Comparison of ENCODE assay signal across 15 mouse cellular contexts in genomic region chr2:154674008-154674407, GRCm38 (mm10). TPM values are rescaled to one million over a fixed set of nuclear protein-coding genes. Genes with fewer than 3 reads are reported as not detected.
DNase-seq lines count a peak whose midpoint lies in the region; ATAC-seq and TF ChIP-seq lines count a peak whose summit lies in the region.
"Had no signal": no experiment of that assay in that cellular context is flagged by ENCODE, and none has a peak within 500 bp of the region (broad histone marks: within the 10 kb centered on the region; RNA-seq: fewer than 3 reads in every experiment).

No protein-coding gene starts in this region.

- H3K4me2 ChIP-seq in hindbrain, embryonic 13.5 days, result no peak overlapping the region
- no peak overlapping the region for H3K4me2 ChIP-seq in hindbrain, embryonic 11.5 days (replicated peaks; ENCODE audit: low read depth, low read length)
- H3K4me2 ChIP-seq in midbrain, postnatal 0 days (ENCODE audit: low read depth, low read length, poor library complexity, severe bottlenecking), result no peak overlapping the region
- no peak overlapping the region for H3K4me2 ChIP-seq in midbrain, embryonic 11.5 days
- H3K4me2 ChIP-seq in limb, embryonic 15.5 days, result no peak overlapping the region
- H3K4me2 ChIP-seq: limb, embryonic 12.5 days; midbrain, embryonic 12.5 days had no signal

- TF ChIP-seq CTCF in gastrocnemius, adult 2 months (IDR thresholded peaks at IDR 0.05), result no peak
- no peak for TF ChIP-seq CTCF in midbrain, postnatal 0 days (IDR thresholded peaks at IDR 0.05)

- ATAC-seq in hindbrain, embryonic 13.5 days (ENCODE audit: low FRiP score), result no peak
- no peak for ATAC-seq in hindbrain, embryonic 11.5 days (ENCODE audit: low FRiP score)
- peak; percentile 25; the same call in 1 of the 2 replicates for ATAC-seq in midbrain, postnatal 0 days (ENCODE audit: low FRiP score)
- ATAC-seq in midbrain, embryonic 11.5 days (ENCODE audit: low FRiP score), result no peak
- ATAC-seq in limb, embryonic 15.5 days (ENCODE audit: insufficient number of reproducible peaks, low FRiP score, low TSS enrichment, low read depth), result no peak; the same call in 1 of the 2 replicates
- ATAC-seq: intestine, postnatal 0 days had no signal

- no peaks in the 10 kb centered on the region for H3K27me3 ChIP-seq in hindbrain, embryonic 13.5 days
- H3K27me3 ChIP-seq in hindbrain, embryonic 11.5 days (ENCODE audit: control insufficient read depth, insufficient read depth, low read length), result no peaks in the 10 kb centered on the region
- H3K27me3 ChIP-seq in midbrain, postnatal 0 days (ENCODE audit: insufficient read depth, low read length), result no peaks in the 10 kb centered on the region
- no peaks in the 10 kb centered on the region for H3K27me3 ChIP-seq in midbrain, embryonic 11.5 days (ENCODE audit: control insufficient read depth, insufficient read depth, low read length)
- no peaks in the 10 kb centered on the region for H3K27me3 ChIP-seq in limb, embryonic 15.5 days
- H3K27me3 ChIP-seq: limb, embryonic 12.5 days; midbrain, embryonic 12.5 days had no signal

- peak overlapping the region; percentile 57 for H3K27ac ChIP-seq in gastrocnemius, adult 2 months
- peak overlapping the region; percentile 3; the same call in 1 of the 2 replicates for H3K27ac ChIP-seq in hindbrain, embryonic 13.5 days
- no peak overlapping the region for H3K27ac ChIP-seq in hindbrain, embryonic 11.5 days (ENCODE audit: low read depth, low read length)
- peak overlapping the region; percentile 26; the same call in 1 of the 2 replicates for H3K27ac ChIP-seq in midbrain, postnatal 0 days (ENCODE audit: low read depth, low read length)
- no peak overlapping the region for H3K27ac ChIP-seq in midbrain, embryonic 11.5 days (ENCODE audit: low read depth, low read length)
- peak overlapping the region; percentile 79 for H3K27ac ChIP-seq in limb, embryonic 15.5 days
- H3K27ac ChIP-seq: limb, embryonic 12.5 days; midbrain, embryonic 12.5 days had no signal

- intact Hi-C loops in gastrocnemius, adult 2 months (cut with DNase I), result no loop called here

- H3K9ac ChIP-seq in hindbrain, embryonic 13.5 days, result no peak overlapping the region
- H3K9ac ChIP-seq in hindbrain, embryonic 11.5 days (ENCODE audit: low read depth, low read length), result no peak overlapping the region
- no peak overlapping the region for H3K9ac ChIP-seq in midbrain, postnatal 0 days (replicated peaks; ENCODE audit: low read length, poor library complexity, severe bottlenecking)
- no peak overlapping the region for H3K9ac ChIP-seq in midbrain, embryonic 11.5 days (ENCODE audit: low read length)
- H3K9ac ChIP-seq in limb, embryonic 15.5 days, result no peak overlapping the region
- H3K9ac ChIP-seq: limb, embryonic 12.5 days; midbrain, embryonic 12.5 days had no signal

- no peak for DNase-seq in gastrocnemius, adult 2 months
- no peak for DNase-seq in gastrocnemius, postnatal 10 days
- DNase-seq in hindbrain, embryonic 11.5 days (ENCODE audit: low spot score), result no peak
- DNase-seq in midbrain, postnatal 0 days (ENCODE audit: low spot score), result peak; percentile 46
- no peak for DNase-seq in midbrain, embryonic 11.5 days (ENCODE audit: low spot score, missing footprints)
- no peak for DNase-seq in thymus, postnatal 4 days
- DNase-seq: adrenal gland, adult 8-10 months; cerebellum, adult 8-10 months; kidney, postnatal 14 days; lung, postnatal 36 days had no signal

- peaks cover 45% of the 10 kb centered on the region for H3K4me1 ChIP-seq in hindbrain, embryonic 13.5 days (replicated peaks)
- H3K4me1 ChIP-seq in hindbrain, embryonic 11.5 days (replicated peaks; ENCODE audit: control insufficient read depth, insufficient read depth, low read length), result peaks cover 6% of the 10 kb centered on the region; the same call in 1 of the 2 replicates
- peaks cover 4% of the 10 kb centered on the region; the same call in 1 of the 2 replicates for H3K4me1 ChIP-seq in midbrain, postnatal 0 days (ENCODE audit: insufficient read depth, low read length)
- H3K4me1 ChIP-seq in midbrain, embryonic 11.5 days (ENCODE audit: control insufficient read depth, insufficient read depth, low read length), result peaks cover 15% of the 10 kb centered on the region
- peaks cover 40% of the 10 kb centered on the region for H3K4me1 ChIP-seq in limb, embryonic 15.5 days

- no peaks in the 10 kb centered on the region for H3K9me3 ChIP-seq in hindbrain, embryonic 13.5 days
- H3K9me3 ChIP-seq in hindbrain, embryonic 11.5 days (ENCODE audit: control insufficient read depth, low read length), result no peaks in the 10 kb centered on the region
- no peaks in the 10 kb centered on the region for H3K9me3 ChIP-seq in midbrain, postnatal 0 days (ENCODE audit: low read length)
- no peaks in the 10 kb centered on the region for H3K9me3 ChIP-seq in midbrain, embryonic 11.5 days (ENCODE audit: control insufficient read depth, low read length)
- no peaks in the 10 kb centered on the region for H3K9me3 ChIP-seq in limb, embryonic 15.5 days
- H3K9me3 ChIP-seq: limb, embryonic 12.5 days; midbrain, embryonic 12.5 days had no signal

- WGBS in hindbrain, embryonic 13.5 days, result 72% methylated on average over 4 of the region's 4 CpGs
- WGBS in hindbrain, embryonic 11.5 days, result 79% methylated on average over 4 of the region's 4 CpGs
- WGBS in midbrain, postnatal 0 days, result 82% methylated on average over 4 of the region's 4 CpGs
- 82% methylated on average over 4 of the region's 4 CpGs for WGBS in midbrain, embryonic 11.5 days
- 44% methylated on average over 4 of the region's 4 CpGs for WGBS in limb, embryonic 15.5 days

- no peak overlapping the region for H3K4me3 ChIP-seq in gastrocnemius, adult 2 months
- H3K4me3 ChIP-seq in hindbrain, embryonic 13.5 days, result no peak overlapping the region
- no peak overlapping the region for H3K4me3 ChIP-seq in hindbrain, embryonic 11.5 days (ENCODE audit: low read depth, low read length)
- no peak overlapping the region for H3K4me3 ChIP-seq in midbrain, postnatal 0 days (ENCODE audit: low read depth, low read length)
- no peak overlapping the region for H3K4me3 ChIP-seq in midbrain, embryonic 11.5 days (ENCODE audit: low read depth, low read length)
- H3K4me3 ChIP-seq in limb, embryonic 15.5 days, result no peak overlapping the region
- H3K4me3 ChIP-seq: limb, embryonic 12.5 days; midbrain, embryonic 12.5 days had no signal

- peaks cover 5% of the 10 kb centered on the region; the same call in 1 of the 2 replicates for H3K36me3 ChIP-seq in hindbrain, embryonic 13.5 days
- H3K36me3 ChIP-seq in hindbrain, embryonic 11.5 days (ENCODE audit: control insufficient read depth, insufficient read depth, low read length), result no peaks in the 10 kb centered on the region
- H3K36me3 ChIP-seq in midbrain, postnatal 0 days (ENCODE audit: insufficient read depth, low read length), result no peaks in the 10 kb centered on the region
- H3K36me3 ChIP-seq in midbrain, embryonic 11.5 days (ENCODE audit: control insufficient read depth, insufficient read depth, low read length), result peaks cover 3% of the 10 kb centered on the region; the same call in 1 of the 2 replicates
- peaks cover 13% of the 10 kb centered on the region for H3K36me3 ChIP-seq in limb, embryonic 15.5 days

RNA-seq across cellular contexts. Expression of gene Chmp4b, which starts 22.5 kb away (rescaled TPM):
- total RNA-seq in gastrocnemius, adult 2 months (2021), result 100 to 1,000 TPM; 111 to 119 TPM
- 100 to 1,000 TPM; 104 to 110 TPM for total RNA-seq in gastrocnemius, postnatal 10 days (2021)
- polyA plus RNA-seq in hindbrain, embryonic 13.5 days (2015; fragmentation: Nextera tagmentation; extraction: Ambion mirVana), result 29.0 and 30.4 TPM in 2 replicates
- 15.2 and 15.7 TPM in 2 replicates for polyA plus RNA-seq in hindbrain, embryonic 11.5 days (2014; fragmentation: Nextera tagmentation; extraction: Ambion mirVana)
- 152 and 156 TPM in 2 replicates for total RNA-seq in midbrain, postnatal 0 days (2014; rRNA removed)
- polyA plus RNA-seq in midbrain, postnatal 0 days (2015; fragmentation: Nextera tagmentation; extraction: Ambion mirVana), result 28.1 and 31.7 TPM in 2 replicates
- 12.7 and 14.0 TPM in 2 replicates for polyA plus RNA-seq in midbrain, embryonic 11.5 days (2014; fragmentation: Nextera tagmentation; extraction: Ambion mirVana)
- polyA plus RNA-seq in limb, embryonic 15.5 days (2015; fragmentation: Nextera tagmentation; extraction: Ambion mirVana), result 31.6 and 36.9 TPM in 2 replicates

Comparison
In these comparisons a context has a peak if more than half of its experiments do, and no peak if none do; other contexts are left out.
1. H3K27ac ChIP-seq: peak in gastrocnemius, adult 2 months (single experiment), hindbrain, embryonic 13.5 days (single experiment), midbrain, postnatal 0 days (single experiment) and limb, embryonic 15.5 days (single experiment); none in hindbrain, embryonic 11.5 days (single experiment) and midbrain, embryonic 11.5 days (single experiment).